Mouse (Mus musculus): Measurements from ENCODE around the gene Ryr1.
A peak's percentile ranks its signal among the peaks of the same experiment; 100 is the strongest.
"Not testable (repeated sequence)": the region's sequence is repeated elsewhere in the genome, so short reads cannot be mapped to it uniquely, and the experiment has no call there.

The Ryr1 gene

DNA sequence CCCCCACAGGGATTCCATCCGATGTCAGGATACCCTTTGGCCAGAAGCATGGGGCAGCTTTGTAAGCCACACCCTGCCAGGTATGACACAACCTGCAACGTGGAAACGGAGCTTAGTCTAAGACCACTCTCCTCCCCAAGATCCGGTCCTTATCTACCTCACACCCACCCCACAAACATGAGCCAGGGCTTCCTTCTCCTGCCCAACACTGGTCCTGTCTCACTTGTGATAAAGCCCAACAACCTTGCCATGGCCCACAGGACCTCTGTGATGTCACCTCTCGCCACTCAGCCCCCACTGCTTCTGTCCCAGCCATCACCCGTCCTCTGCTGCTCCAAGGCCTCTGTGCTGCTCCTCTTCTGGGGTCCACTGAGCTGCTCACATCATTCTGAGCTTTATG lies 49.8 kb downstream of the Ryr1 start:
- no peak for DNase-seq

- DNase-seq = peak; percentile 38
Observed at GRCm38 (mm10) chr7:29072689-29073088, 52.3 kb downstream of the Ryr1 start.

- no peak for DNase-seq
Observed at GRCm38 (mm10) chr7:29071169-29071891, 53.6 kb downstream of the Ryr1 start.

DNA sequence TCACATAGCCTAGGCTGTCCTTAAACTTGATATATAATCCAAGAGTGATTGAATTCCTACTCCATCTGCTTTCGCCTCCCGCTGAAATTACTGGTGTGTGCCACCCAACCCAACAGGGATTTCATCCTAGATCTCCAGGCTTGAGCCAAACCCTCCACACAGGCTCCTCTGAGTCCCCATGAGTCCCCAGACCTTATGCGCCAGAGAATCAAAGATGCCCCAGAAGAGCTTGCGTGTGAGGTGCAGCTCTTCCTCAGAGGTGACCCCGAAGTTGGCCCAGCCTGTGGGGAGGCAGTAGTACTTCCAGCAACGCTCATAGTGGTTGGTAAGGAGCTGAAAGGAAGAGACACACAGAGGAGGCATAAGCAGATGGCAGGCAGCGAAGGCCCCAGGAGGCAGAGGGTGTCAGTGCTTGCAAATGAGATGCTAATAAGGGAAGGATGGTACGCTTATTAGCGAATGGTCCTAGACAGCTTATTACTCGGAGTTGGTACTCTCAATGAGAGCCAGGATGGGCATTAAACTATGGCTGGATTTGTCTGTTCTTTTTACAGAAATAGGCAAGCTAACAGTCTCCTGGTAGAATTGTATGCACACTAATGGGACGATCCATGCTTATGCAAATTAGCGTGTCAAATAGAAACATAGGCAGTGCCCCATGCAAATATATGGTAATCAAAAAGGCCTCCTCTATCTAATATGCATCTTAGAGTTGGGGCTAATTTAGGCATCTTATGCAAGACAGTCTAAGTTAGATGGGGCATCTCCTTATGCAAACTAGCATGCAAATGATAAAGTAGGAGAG lies 54.4 kb downstream of the Ryr1 start:
- no peak for DNase-seq

DNA sequence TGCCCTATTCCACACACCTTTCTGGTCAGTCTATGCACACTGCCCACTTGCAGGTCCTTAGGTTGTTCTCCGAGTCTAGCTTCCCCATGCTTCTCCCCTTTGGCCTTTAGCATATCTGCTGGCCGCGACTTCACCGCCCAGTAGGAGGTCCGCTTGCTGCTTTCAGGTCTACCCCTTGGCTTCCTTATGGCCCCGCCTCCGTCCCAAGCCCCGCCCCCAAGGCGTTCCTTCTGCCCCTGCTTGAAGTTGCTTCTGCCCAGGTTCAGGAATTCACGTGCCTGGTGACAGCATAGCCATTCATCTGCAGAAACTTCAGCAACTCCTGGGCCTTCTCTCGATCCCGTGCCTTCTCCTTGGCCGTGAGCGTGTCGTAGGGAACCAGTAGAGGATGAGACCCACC lies 57.2 kb downstream of the Ryr1 start:
- peak; percentile 65 for DNase-seq

DNA sequence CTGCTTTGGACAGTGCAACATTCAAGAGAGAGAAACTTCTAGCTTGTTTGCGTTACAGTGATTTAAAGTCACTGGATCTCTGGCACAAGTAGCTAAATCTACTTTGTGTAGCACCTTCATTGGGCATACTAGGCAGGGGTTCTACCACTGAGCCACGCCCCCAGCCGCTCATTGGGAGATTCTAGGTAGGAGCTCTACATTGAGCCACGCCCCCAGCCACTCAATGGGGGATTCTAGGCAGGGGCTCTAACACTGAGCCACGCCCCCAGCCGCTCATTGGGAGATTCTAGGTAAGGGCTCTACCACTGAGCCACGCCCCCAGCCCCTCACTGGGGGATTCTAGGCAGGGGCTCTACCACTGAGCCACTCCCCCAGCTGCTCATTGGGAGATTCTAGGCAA lies 61.5 kb downstream of the Ryr1 start:
- not testable (repeated sequence) for DNase-seq

DNA sequence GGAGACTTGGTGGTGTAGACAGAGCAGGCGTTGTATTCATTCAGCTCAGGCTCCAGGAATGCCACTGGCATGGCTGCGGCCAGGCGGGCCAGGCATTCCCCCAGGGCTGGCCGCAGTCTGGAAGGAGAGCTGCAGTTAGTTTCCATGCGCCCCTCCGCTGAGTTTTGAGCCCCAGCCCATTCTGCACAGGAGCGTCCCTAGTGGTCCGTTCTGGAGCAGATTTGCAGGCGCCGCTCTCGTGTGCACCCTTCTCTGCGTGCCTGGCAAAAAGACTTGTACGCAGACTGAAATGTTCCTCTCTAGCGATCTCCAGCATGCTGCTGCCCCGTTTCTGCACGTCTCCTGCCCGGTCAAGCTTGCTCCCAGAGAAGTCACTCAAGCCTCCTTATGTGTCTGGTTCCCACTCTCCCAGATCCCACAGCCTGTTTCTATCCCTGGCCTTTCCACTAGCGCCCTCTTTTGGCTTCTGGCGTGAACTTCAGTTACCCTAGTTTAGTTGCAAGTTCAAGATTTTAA lies 63.4 kb downstream of the Ryr1 start:
- peak; percentile 26 for DNase-seq

- DNase-seq = peak; percentile 82
Observed at GRCm38 (mm10) chr7:29059445-29059844, 65.5 kb downstream of the Ryr1 start.

GRCm38 (mm10) chr7:29052821-29053220 lies 72.2 kb downstream of the Ryr1 start:
- DNase-seq = no peak

GRCm38 (mm10) chr7:29050797-29051196 lies 74.2 kb downstream of the Ryr1 start:
- peak; percentile 52 for DNase-seq

GRCm38 (mm10) chr7:29048615-29049014 lies 76.4 kb downstream of the Ryr1 start:
- DNase-seq = no peak

GRCm38 (mm10) chr7:29048070-29048469 lies 76.9 kb downstream of the Ryr1 start:
- DNase-seq = no peak

DNA sequence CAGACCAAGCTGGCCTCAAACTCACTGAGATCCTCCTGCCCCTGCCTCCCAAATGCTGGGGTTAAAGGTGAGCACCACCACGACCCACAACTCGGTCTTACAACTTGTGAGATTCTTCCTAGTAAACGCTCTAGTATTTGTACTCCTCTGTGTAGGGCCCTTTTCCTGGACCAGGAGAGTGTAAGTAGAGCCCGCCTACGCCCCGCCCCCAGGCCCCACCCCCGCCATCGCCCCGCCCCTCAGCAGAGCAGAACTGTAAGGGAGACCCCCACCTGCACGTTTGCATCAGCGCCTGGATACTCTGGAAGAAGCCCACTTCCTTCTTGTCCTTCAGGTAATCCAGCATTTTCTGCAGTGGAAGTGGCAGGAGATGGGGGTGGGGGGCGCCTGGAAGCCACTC lies 78.4 kb downstream of the Ryr1 start:
- DNase-seq = no peak

DNA sequence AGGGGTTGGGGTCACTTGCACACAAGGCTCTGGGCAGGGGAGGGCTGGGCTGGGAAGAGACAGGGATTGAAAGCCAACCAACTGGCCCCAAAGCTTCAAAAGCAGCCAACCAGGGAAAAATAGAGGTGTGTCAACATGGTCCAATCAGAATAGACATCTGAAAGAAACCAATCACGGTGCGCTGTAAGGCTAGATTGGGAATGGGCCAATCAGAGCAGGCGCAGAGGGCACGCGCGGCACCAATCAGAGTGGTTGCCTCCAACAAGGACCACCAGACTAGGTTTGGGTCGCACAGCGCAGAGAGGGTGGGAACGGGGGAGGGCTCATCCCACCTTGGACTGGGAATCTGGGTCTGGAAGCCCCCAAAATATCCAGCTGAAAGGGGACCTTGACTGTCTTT lies 80.7 kb downstream of the Ryr1 start:
- no peak for DNase-seq

DNA sequence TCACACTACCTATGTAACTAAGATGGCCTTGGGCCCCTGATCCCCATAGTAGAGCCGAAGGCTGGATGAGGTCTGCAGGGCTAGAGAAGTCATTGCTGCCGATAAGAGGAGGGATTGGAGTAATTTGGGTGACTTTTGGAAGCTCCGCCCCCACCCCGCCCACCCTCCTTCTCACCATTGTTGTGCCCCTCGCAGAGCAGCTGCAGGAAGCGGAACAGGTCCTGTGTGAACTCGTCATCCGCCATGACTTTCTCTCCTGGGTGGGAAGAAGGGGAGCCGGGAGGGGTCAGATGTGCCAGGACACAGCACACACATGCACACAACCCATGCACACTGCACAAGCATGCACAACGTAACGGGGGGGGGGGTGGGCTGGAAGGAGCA lies 81.3 kb downstream of the Ryr1 start:
- no peak for DNase-seq

DNA sequence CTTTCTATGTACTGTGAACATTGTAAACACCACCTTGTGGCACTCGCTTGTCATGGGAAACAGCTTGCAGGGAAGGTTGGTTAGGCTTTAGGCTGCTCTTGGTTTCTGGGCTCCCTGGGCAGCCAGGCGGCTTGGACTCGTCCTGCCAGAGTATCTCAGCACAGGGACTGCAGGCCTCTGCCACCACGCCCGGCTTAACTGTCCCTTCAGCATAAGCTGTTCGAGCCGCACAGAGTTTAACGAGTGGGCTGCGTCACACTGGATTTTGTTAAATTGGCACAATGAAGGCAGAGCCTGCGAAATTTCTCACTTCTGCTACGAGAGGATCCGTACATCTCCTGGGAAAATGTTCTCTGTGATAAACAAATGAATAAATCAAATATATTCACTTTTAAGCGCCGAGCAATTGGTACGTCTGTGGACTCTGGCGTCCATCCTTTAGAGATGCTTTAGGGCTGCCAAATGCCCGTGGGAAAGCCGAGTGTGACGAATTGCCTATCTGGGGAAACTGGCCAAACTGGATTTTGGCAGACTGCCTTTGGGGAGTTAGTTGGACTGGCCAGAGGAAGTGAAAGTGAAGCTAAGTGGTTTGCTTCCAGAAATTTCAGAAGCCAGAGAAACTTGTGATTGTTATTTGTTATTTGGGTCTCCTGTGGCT lies 81.8 kb downstream of the Ryr1 start:
- DNase-seq = peak; percentile 72

GRCm38 (mm10) chr7:29041194-29041593 lies 83.8 kb downstream of the Ryr1 start:
- no peak for DNase-seq

- no peak for DNase-seq
Observed at GRCm38 (mm10) chr7:29039985-29040661, 84.9 kb downstream of the Ryr1 start.

GRCm38 (mm10) chr7:29039604-29039984 lies 85.4 kb downstream of the Ryr1 start:
- DNase-seq = peak; percentile 91

GRCm38 (mm10) chr7:29037261-29037660 lies 87.7 kb downstream of the Ryr1 start:
- no peak for DNase-seq

DNA sequence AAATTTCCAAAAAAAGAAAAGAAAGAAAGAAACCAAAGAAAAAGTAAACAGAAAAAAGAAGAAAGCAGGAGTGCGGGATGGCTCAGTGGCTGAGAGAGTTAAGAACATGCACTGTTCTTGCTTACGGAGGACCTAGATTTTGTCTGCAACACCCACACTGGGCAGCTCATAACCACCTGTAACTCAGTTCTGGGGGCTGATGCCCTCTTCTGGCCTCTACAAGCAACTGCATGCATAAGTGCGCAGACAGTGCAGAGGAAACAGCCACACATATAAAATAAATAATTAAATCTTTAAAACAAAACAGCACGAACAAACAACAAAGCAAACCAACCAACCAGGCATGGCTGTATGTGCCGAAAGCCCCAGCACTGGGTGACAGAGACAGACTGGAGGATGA lies 92.3 kb downstream of the Ryr1 start:
- DNase-seq = no peak

DNA sequence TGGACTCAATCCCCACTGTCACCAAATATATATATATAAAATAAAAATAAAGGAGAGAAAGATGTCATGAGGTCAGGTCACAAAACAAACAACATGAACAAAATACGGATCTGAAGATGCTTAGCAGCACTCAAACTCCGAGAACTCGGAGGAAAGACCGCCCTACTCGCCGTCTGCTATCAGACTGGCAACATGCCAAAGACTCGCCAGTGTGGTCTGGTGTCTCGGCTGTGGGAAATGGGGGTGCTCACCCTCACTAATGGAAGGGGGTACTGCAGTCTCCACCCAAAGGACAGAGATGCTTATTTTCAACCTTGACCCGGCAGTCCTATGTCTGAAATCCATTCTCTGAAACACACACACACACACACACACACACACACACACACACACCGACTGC lies 93.3 kb downstream of the Ryr1 start:
- DNase-seq = no peak

Measured in lung, postnatal 14 days (tissue).